Mouse (Mus musculus): ENCODE measurements at regions not wholly inside any gene's neighbourhood (a gene's known extent, or its start where the extent isn't known, plus 50 kb on each side); places are given as distances from the start of the nearest gene placed in this dataset.

GRCm38 (mm10) chr15:62086037-62086436, 1163.2 kb upstream of the A1bg start:
- ATAC-seq, result no peak
- 86% methylated on average over 3 of the region's 3 CpGs for WGBS
- H3K27ac ChIP-seq (ENCODE audit: low read depth, low read length), result no peak overlapping the region
- no peaks in the 10 kb centered on the region for H3K36me3 ChIP-seq (ENCODE audit: control insufficient read depth, insufficient read depth, low read length)
- no peak overlapping the region for H3K4me3 ChIP-seq (ENCODE audit: low read length)
- H3K4me1 ChIP-seq (ENCODE audit: control insufficient read depth, insufficient read depth, low read depth, low read length), result no peaks in the 10 kb centered on the region
- H3K4me2 ChIP-seq (ENCODE audit: low read length), result no peak overlapping the region
- no peaks in the 10 kb centered on the region for H3K27me3 ChIP-seq (replicated peaks; ENCODE audit: control insufficient read depth, insufficient read depth, low read length)
- no peak overlapping the region for H3K9ac ChIP-seq (ENCODE audit: low read depth, low read length)
- H3K9me3 ChIP-seq (ENCODE audit: control insufficient read depth, low read length), result no peaks in the 10 kb centered on the region

GRCm38 (mm10) chr15:62083347-62083746, 1160.5 kb upstream of the A1bg start:
- Histone ChIP-seq H3K36me3 (ENCODE audit: control insufficient read depth, insufficient read depth, low read length) (no peaks in the 10 kb centered on the region), H3K27ac (ENCODE audit: low read depth, low read length) (no peak overlapping the region), H3K4me2 (ENCODE audit: low read length) (no peak overlapping the region), H3K4me1 (ENCODE audit: control insufficient read depth, insufficient read depth, low read depth, low read length) (no peaks in the 10 kb centered on the region), H3K4me3 (ENCODE audit: low read length) (no peak overlapping the region), H3K9ac (ENCODE audit: low read depth, low read length) (no peak overlapping the region), H3K27me3 (replicated peaks; ENCODE audit: control insufficient read depth, insufficient read depth, low read length) (no peaks in the 10 kb centered on the region), H3K9me3 (ENCODE audit: control insufficient read depth, low read length) (no peaks in the 10 kb centered on the region)
- ATAC-seq, result no peak
- WGBS, result 87% methylated on average over 3 of the region's 3 CpGs

GRCm38 (mm10) chr15:62082539-62082938, 1159.7 kb upstream of the A1bg start:
- no peak overlapping the region for H3K27ac ChIP-seq (ENCODE audit: low read depth, low read length)
- no peaks in the 10 kb centered on the region for H3K4me1 ChIP-seq (ENCODE audit: control insufficient read depth, insufficient read depth, low read depth, low read length)
- no peak overlapping the region for H3K4me3 ChIP-seq (ENCODE audit: low read length)
- no peak for ATAC-seq
- H3K9me3 ChIP-seq (ENCODE audit: control insufficient read depth, low read length), result no peaks in the 10 kb centered on the region
- 96% methylated on average over 2 of the region's 2 CpGs for WGBS
- no peak overlapping the region for H3K4me2 ChIP-seq (ENCODE audit: low read length)
- no peaks in the 10 kb centered on the region for H3K36me3 ChIP-seq (ENCODE audit: control insufficient read depth, insufficient read depth, low read length)
- no peak overlapping the region for H3K9ac ChIP-seq (ENCODE audit: low read depth, low read length)
- H3K27me3 ChIP-seq (replicated peaks; ENCODE audit: control insufficient read depth, insufficient read depth, low read length), result no peaks in the 10 kb centered on the region

- H3K4me2 ChIP-seq (ENCODE audit: low read length), result no peak overlapping the region
- H3K9me3 ChIP-seq (ENCODE audit: control insufficient read depth, low read length), result no peaks in the 10 kb centered on the region
- no peak overlapping the region for H3K9ac ChIP-seq (ENCODE audit: low read depth, low read length)
- H3K4me3 ChIP-seq (ENCODE audit: low read length), result no peak overlapping the region
- H3K4me1 ChIP-seq (ENCODE audit: control insufficient read depth, insufficient read depth, low read depth, low read length), result no peaks in the 10 kb centered on the region
- peak; percentile 92 for ATAC-seq
- no peaks in the 10 kb centered on the region for H3K27me3 ChIP-seq (replicated peaks; ENCODE audit: control insufficient read depth, insufficient read depth, low read length)
- WGBS, result 53% methylated on average over 9 of the region's 9 CpGs
- no peaks in the 10 kb centered on the region for H3K36me3 ChIP-seq (ENCODE audit: control insufficient read depth, insufficient read depth, low read length)
- no peak overlapping the region for H3K27ac ChIP-seq (ENCODE audit: low read depth, low read length)
These were observed 1156.6 kb upstream of the A1bg start for GRCm38 (mm10) chr15:62079155-62080109.

GRCm38 (mm10) chr15:62076552-62077234, 1153.9 kb upstream of the A1bg start:
- WGBS, result 89% methylated on average over 5 of the region's 5 CpGs

GRCm38 (mm10) chr15:62074735-62075134, 1151.9 kb upstream of the A1bg start:
- Histone ChIP-seq H3K4me3 (ENCODE audit: low read length) (no peak overlapping the region), H3K36me3 (ENCODE audit: control insufficient read depth, insufficient read depth, low read length) (no peaks in the 10 kb centered on the region), H3K4me1 (ENCODE audit: control insufficient read depth, insufficient read depth, low read depth, low read length) (no peaks in the 10 kb centered on the region), H3K27ac (ENCODE audit: low read depth, low read length) (no peak overlapping the region), H3K27me3 (replicated peaks; ENCODE audit: control insufficient read depth, insufficient read depth, low read length) (no peaks in the 10 kb centered on the region), H3K4me2 (ENCODE audit: low read length) (no peak overlapping the region), H3K9ac (ENCODE audit: low read depth, low read length) (no peak overlapping the region), H3K9me3 (ENCODE audit: control insufficient read depth, low read length) (no peaks in the 10 kb centered on the region)
- WGBS, result 84% methylated on average over 4 of the region's 4 CpGs
- no peak for ATAC-seq

More at GRCm38 (mm10) chr15:62076552-62077234, 1153.9 kb upstream of the A1bg start:
- ATAC-seq, result no peak
- H3K27me3 ChIP-seq (replicated peaks; ENCODE audit: control insufficient read depth, insufficient read depth, low read length), result no peaks in the 10 kb centered on the region
- no peaks in the 10 kb centered on the region for H3K4me1 ChIP-seq (ENCODE audit: control insufficient read depth, insufficient read depth, low read depth, low read length)
- no peak overlapping the region for H3K4me2 ChIP-seq (ENCODE audit: low read length)
- H3K36me3 ChIP-seq (ENCODE audit: control insufficient read depth, insufficient read depth, low read length), result no peaks in the 10 kb centered on the region
- no peak overlapping the region for H3K9ac ChIP-seq (ENCODE audit: low read depth, low read length)
- H3K9me3 ChIP-seq (ENCODE audit: control insufficient read depth, low read length), result no peaks in the 10 kb centered on the region
- no peak overlapping the region for H3K27ac ChIP-seq (ENCODE audit: low read depth, low read length)
- no peak overlapping the region for H3K4me3 ChIP-seq (ENCODE audit: low read length)

GRCm38 (mm10) chr15:62073595-62073994, 1150.8 kb upstream of the A1bg start:
- H3K9ac ChIP-seq (ENCODE audit: low read depth, low read length), result no peak overlapping the region
- no peak for ATAC-seq
- no peak overlapping the region for H3K4me3 ChIP-seq (ENCODE audit: low read length)
- no peak overlapping the region for H3K27ac ChIP-seq (ENCODE audit: low read depth, low read length)
- no peaks in the 10 kb centered on the region for H3K4me1 ChIP-seq (ENCODE audit: control insufficient read depth, insufficient read depth, low read depth, low read length)
- no peaks in the 10 kb centered on the region for H3K27me3 ChIP-seq (replicated peaks; ENCODE audit: control insufficient read depth, insufficient read depth, low read length)
- H3K9me3 ChIP-seq (ENCODE audit: control insufficient read depth, low read length), result no peaks in the 10 kb centered on the region
- WGBS, result 97% methylated on average over 5 of the region's 5 CpGs
- no peaks in the 10 kb centered on the region for H3K36me3 ChIP-seq (ENCODE audit: control insufficient read depth, insufficient read depth, low read length)
- H3K4me2 ChIP-seq (ENCODE audit: low read length), result no peak overlapping the region

GRCm38 (mm10) chr15:62071311-62071710, 1148.5 kb upstream of the A1bg start:
- no peak for ATAC-seq
- H3K27ac ChIP-seq (ENCODE audit: low read depth, low read length), result no peak overlapping the region
- H3K4me2 ChIP-seq (ENCODE audit: low read length), result no peak overlapping the region
- WGBS, result 84% methylated on average over 2 of the region's 2 CpGs
- H3K9me3 ChIP-seq (ENCODE audit: control insufficient read depth, low read length), result no peaks in the 10 kb centered on the region
- no peak overlapping the region for H3K9ac ChIP-seq (ENCODE audit: low read depth, low read length)
- H3K27me3 ChIP-seq (replicated peaks; ENCODE audit: control insufficient read depth, insufficient read depth, low read length), result no peaks in the 10 kb centered on the region
- no peaks in the 10 kb centered on the region for H3K4me1 ChIP-seq (ENCODE audit: control insufficient read depth, insufficient read depth, low read depth, low read length)
- H3K36me3 ChIP-seq (ENCODE audit: control insufficient read depth, insufficient read depth, low read length), result no peaks in the 10 kb centered on the region
- H3K4me3 ChIP-seq (ENCODE audit: low read length), result no peak overlapping the region

- Histone ChIP-seq H3K9ac (ENCODE audit: low read depth, low read length) (no peak overlapping the region; the same call in 1 of the 2 replicates), H3K27ac (ENCODE audit: low read depth, low read length) (no peak overlapping the region), H3K9me3 (ENCODE audit: control insufficient read depth, low read length) (no peaks in the 10 kb centered on the region), H3K27me3 (replicated peaks; ENCODE audit: control insufficient read depth, insufficient read depth, low read length) (no peaks in the 10 kb centered on the region), H3K36me3 (ENCODE audit: control insufficient read depth, insufficient read depth, low read length) (no peaks in the 10 kb centered on the region), H3K4me1 (ENCODE audit: control insufficient read depth, insufficient read depth, low read depth, low read length) (no peaks in the 10 kb centered on the region), H3K4me3 (ENCODE audit: low read length) (no peak overlapping the region), H3K4me2 (ENCODE audit: low read length) (no peak overlapping the region)
- WGBS, result 63% methylated on average over 11 of the region's 11 CpGs
- no peak for ATAC-seq
These were observed 1145.8 kb upstream of the A1bg start for GRCm38 (mm10) chr15:62068422-62069160.
